Mouse (Mus musculus) lung, postnatal 0 days (tissue): Measurements from ENCODE around the gene Ces4a.

ENCODE experiments used
- CTCF ChIP-seq: IDR thresholded peaks from 2 replicates; pipeline ENCODE4 v1.5.1; 2016; ENCODE audit warnings: antibody characterized with exemption, mild to moderate bottlenecking
- EP300 ChIP-seq: IDR thresholded peaks from 2 replicates; pipeline ENCODE4 v1.6.1; 2016; ENCODE audit warnings: antibody characterized with exemption, mild to moderate bottlenecking, control low read depth

DNA sequence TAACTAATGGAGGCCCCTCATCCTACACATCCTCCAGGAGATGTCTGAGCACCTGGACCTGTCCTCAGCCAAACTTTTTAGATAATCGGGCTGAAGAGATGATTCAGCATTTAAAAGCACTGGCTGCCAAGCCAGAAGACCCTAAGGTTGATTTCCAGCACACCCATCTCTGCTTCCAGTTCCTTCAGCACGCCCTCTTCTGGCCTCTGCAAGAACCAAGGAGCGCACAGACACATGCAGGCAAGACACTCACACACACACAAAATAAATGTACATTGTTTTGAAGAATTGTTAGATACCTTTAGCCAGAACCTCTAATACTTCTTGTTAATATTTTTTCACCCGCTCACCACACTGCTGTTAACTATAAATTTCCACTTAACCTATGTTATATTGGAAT, 20.1 kb downstream of the Ces4a start:
- TF ChIP-seq EP300 (no peak), CTCF (no peak)
